Mouse (Mus musculus) ES-E14 (cell line): ENCODE data around the gene Acat2.

ENCODE experiments used
- CHD2 ChIP-seq: IDR thresholded peaks from 2 replicates; pipeline ENCODE4 v1.6.1; 2014; ENCODE audit warnings: mild to moderate bottlenecking, low read depth, low read length, inconsistent platforms
- MAFK ChIP-seq: IDR thresholded peaks from 2 replicates; pipeline ENCODE4 v1.6.1; 2014; ENCODE audit warnings: mild to moderate bottlenecking, low read depth, low read length, inconsistent platforms; ENCODE audit not compliant: insufficient read depth
- ZC3H11A ChIP-seq: IDR thresholded peaks from 2 replicates; pipeline ENCODE4 v1.6.1; 2012; ENCODE audit warnings: low read depth, mild to moderate bottlenecking, inconsistent platforms, low read length, borderline replicate concordance
- ZNF384 ChIP-seq: IDR thresholded peaks from 2 replicates; pipeline ENCODE4 v1.6.1; 2012; ENCODE audit warnings: low read depth, low read length, inconsistent platforms

DNA sequence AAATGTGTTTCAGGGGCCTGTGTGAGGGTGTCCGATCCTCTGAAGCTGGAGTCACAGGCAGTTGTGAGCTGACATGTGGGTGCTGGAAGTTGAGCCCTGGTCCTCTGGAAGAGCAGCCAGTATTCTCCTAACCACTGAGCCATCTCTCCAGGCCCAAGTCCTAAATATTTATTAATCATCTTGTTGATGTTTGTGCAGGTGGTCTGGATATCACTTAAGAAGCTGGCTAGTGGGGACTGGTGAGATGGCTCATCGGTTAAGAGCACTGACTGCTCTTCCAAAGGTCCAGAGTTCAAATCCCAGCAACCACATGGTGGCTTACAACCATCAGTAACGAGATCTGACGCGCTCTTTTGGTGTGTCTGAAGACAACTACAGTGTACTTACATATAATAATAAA, 10.9 kb downstream of the Acat2 start:
- TF ChIP-seq ZC3H11A (no peak), MAFK (no peak), CHD2 (no peak), ZNF384 (no peak)
